Mouse (Mus musculus): ENCODE results near the gene Hsd17b13. TPM values are rescaled to one million over a fixed set of nuclear protein-coding genes. Genes with fewer than 3 reads are reported as not detected.

Hsd17b13 gene
- polyA plus RNA-seq, 1 experiment from 2014 or later, result 76.5 TPM

DNA sequence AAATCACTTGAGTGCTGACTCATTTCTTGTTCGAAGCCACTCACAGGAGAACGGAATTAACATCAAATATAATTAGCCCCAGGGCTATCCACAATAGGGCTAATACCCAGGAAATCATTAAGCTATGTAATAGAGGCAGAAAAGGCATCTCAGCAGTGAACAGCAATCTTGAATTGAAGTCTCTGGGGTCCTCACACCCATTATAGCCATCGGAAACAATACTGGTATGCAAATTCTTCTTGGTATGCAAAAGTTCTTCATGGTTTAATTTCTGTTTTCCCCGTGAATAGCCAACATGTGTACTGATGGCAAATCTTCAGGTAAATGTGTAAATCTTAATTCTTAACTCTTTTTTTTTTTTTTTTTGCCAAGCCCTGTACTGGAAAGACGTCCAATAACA lies 46.7 kb downstream of the Hsd17b13 start:
- Histone ChIP-seq H3K4me1 (replicated peaks; ENCODE audit: control insufficient read depth, insufficient read depth, low read length) (no peaks in the 10 kb centered on the region), H3K27ac (ENCODE audit: low read depth, low read length) (no peak overlapping the region), H3K36me3 (ENCODE audit: control insufficient read depth, insufficient read depth) (no peaks in the 10 kb centered on the region), H3K4me2 (replicated peaks; ENCODE audit: low read depth) (no peak overlapping the region), H3K4me3 (ENCODE audit: low read depth, low read length) (no peak overlapping the region), H3K9ac (ENCODE audit: low read depth, low read length) (no peak overlapping the region), H3K27me3 (replicated peaks; ENCODE audit: control insufficient read depth, insufficient read depth, low read length) (peaks cover 5% of the 10 kb centered on the region; the same call in 1 of the 2 replicates), H3K9me3 (ENCODE audit: control insufficient read depth) (no peaks in the 10 kb centered on the region)
- WGBS, result 83% methylated on average over 5 of the region's 5 CpGs
- TF ChIP-seq CTCF (IDR thresholded peaks at IDR 0.05; ENCODE audit: low read depth), result no peak
- no peak for ATAC-seq

DNA sequence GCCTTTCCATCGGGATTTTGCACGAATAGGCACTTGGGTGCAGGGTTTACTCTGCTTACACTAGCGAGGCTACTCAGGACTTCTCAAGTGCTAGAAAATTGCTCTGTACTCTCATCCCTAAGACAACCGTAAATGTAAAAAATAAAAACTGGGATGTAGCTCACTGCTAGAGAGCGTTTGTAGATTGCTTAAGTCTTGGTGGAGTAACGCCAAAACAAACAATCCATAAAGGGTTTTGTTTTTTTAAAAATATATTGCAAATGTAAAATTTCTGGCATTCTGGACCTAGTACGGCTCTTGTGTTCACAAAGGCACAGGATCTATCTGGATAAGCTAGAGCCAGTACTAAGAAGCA lies 49.0 kb downstream of the Hsd17b13 start:
- Histone ChIP-seq H3K4me2 (replicated peaks; ENCODE audit: low read depth) (peak overlapping the region; percentile 62; the same call in 1 of the 2 replicates), H3K9me3 (ENCODE audit: control insufficient read depth) (no peaks in the 10 kb centered on the region), H3K9ac (ENCODE audit: low read depth, low read length) (no peak overlapping the region), H3K4me3 (ENCODE audit: low read depth, low read length) (no peak overlapping the region; the same call in 1 of the 2 replicates), H3K36me3 (ENCODE audit: control insufficient read depth, insufficient read depth) (no peaks in the 10 kb centered on the region), H3K27me3 (replicated peaks; ENCODE audit: control insufficient read depth, insufficient read depth, low read length) (peaks cover 5% of the 10 kb centered on the region; the same call in 1 of the 2 replicates), H3K27ac (ENCODE audit: low read depth, low read length) (no peak overlapping the region), H3K4me1 (replicated peaks; ENCODE audit: control insufficient read depth, insufficient read depth, low read length) (no peaks in the 10 kb centered on the region)
- 59% methylated on average over 7 of the region's 7 CpGs for WGBS
- ATAC-seq, result no peak
- no peak for TF ChIP-seq CTCF (IDR thresholded peaks at IDR 0.05; ENCODE audit: low read depth)

DNA sequence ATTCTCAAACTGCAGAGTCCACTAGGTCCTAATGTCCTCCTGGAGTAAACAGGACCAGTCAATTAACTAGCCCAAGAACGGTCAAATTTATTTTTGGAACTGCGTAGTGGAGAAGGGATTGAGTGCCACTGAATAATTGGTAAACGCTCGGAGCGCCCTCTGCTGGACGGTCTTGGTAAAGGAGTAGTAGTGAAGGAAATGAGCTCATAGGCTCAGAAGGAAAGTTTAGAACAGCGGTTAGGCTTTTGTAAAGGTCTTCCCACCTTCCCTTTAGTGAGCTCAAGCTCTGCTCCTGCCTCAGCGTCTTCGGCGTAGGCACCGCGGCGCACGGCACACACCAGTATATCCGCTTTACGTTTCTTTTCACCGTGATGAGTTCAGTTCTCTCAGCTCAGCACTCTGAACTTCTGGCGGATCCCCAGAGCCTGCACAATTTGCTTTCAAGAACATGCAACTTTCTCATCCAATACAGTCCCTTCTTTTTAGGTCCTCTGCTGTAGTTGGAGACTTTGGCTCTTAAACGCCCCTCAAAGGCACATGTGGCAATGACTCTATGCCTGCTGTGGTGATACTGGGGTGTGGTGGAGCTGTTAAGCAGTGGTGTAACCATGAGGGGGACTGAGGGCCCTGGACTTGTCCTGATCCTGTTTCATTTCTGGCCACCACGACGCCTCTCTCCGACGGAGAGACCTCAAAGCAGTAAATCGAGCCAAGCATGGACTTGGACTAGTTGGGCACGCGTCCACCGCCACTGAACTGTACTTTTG lies 49.6 kb downstream of the Hsd17b13 start:
- peaks cover 5% of the 10 kb centered on the region; the same call in 1 of the 2 replicates for H3K27me3 ChIP-seq (replicated peaks; ENCODE audit: control insufficient read depth, insufficient read depth, low read length)
- H3K9me3 ChIP-seq (ENCODE audit: control insufficient read depth), result no peaks in the 10 kb centered on the region
- no peak overlapping the region for H3K27ac ChIP-seq (ENCODE audit: low read depth, low read length)
- no peak overlapping the region for H3K9ac ChIP-seq (ENCODE audit: low read depth, low read length)
- peak overlapping the region; percentile 21 for H3K4me3 ChIP-seq (ENCODE audit: low read depth, low read length)
- no peaks in the 10 kb centered on the region for H3K36me3 ChIP-seq (ENCODE audit: control insufficient read depth, insufficient read depth)
- H3K4me1 ChIP-seq (replicated peaks; ENCODE audit: control insufficient read depth, insufficient read depth, low read length), result no peaks in the 10 kb centered on the region
- 24% methylated on average over 27 of the region's 27 CpGs for WGBS
- TF ChIP-seq CTCF (IDR thresholded peaks at IDR 0.05; ENCODE audit: low read depth), result peak; percentile 92
- peak overlapping the region; percentile 62 for H3K4me2 ChIP-seq (replicated peaks; ENCODE audit: low read depth)
- ATAC-seq, result peak; percentile 49; the same call in 1 of the 2 replicates

DNA sequence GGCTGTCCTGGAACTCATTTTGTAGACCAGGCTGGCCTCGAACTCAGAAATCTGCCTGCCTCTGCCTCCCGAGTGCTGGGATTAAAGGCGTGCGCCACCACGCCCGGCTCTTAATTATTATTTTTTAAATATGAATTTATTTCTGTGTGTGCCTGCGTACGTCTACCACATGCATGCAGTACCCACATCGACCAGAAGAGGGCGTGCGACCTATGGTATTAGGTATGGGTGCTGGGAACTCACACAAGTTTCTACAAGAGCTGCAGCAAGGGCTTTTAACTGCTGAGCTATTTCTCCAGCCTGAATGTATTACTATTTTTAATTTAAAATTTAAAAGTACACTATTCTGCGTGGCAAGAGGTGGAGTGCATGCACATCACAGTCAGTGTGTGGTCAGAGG lies 50.8 kb downstream of the Hsd17b13 start:
- Histone ChIP-seq H3K4me2 (replicated peaks; ENCODE audit: low read depth) (no peak overlapping the region), H3K36me3 (ENCODE audit: control insufficient read depth, insufficient read depth) (no peaks in the 10 kb centered on the region), H3K4me1 (replicated peaks; ENCODE audit: control insufficient read depth, insufficient read depth, low read length) (no peaks in the 10 kb centered on the region), H3K27me3 (replicated peaks; ENCODE audit: control insufficient read depth, insufficient read depth, low read length) (peaks cover 5% of the 10 kb centered on the region; the same call in 1 of the 2 replicates), H3K9ac (ENCODE audit: low read depth, low read length) (no peak overlapping the region), H3K9me3 (ENCODE audit: control insufficient read depth) (no peaks in the 10 kb centered on the region), H3K27ac (ENCODE audit: low read depth, low read length) (no peak overlapping the region), H3K4me3 (ENCODE audit: low read depth, low read length) (no peak overlapping the region)
- ATAC-seq, result no peak
- TF ChIP-seq CTCF (IDR thresholded peaks at IDR 0.05; ENCODE audit: low read depth), result peak; percentile 63
- 69% methylated on average over 12 of the region's 12 CpGs for WGBS

DNA sequence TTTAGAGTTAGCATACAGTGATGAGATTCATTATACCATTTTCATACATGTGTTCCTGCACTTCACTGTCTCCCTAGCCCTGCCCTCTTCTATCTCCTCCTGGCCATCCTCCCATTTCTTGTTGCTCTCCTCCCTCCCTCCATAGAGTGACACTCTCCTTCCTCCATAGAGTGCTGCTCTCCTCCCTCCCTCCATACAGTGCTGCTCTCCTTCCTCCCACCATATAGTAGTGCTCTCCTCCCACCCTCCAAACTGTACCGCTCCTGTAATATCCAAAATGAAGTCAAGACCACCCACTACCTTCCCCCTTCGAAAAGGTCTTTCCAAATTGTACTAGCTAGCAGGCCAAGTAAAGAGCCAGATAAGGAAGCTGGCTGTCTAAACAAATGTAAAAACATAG lies 53.5 kb downstream of the Hsd17b13 start:
- Histone ChIP-seq H3K9me3 (ENCODE audit: control insufficient read depth) (no peaks in the 10 kb centered on the region), H3K27me3 (replicated peaks; ENCODE audit: control insufficient read depth, insufficient read depth, low read length) (no peaks in the 10 kb centered on the region), H3K4me3 (ENCODE audit: low read depth, low read length) (no peak overlapping the region), H3K4me2 (replicated peaks; ENCODE audit: low read depth) (no peak overlapping the region), H3K27ac (ENCODE audit: low read depth, low read length) (no peak overlapping the region), H3K9ac (ENCODE audit: low read depth, low read length) (no peak overlapping the region), H3K36me3 (ENCODE audit: control insufficient read depth, insufficient read depth) (no peaks in the 10 kb centered on the region), H3K4me1 (replicated peaks; ENCODE audit: control insufficient read depth, insufficient read depth, low read length) (no peaks in the 10 kb centered on the region)
- TF ChIP-seq CTCF (IDR thresholded peaks at IDR 0.05; ENCODE audit: low read depth), result no peak
- WGBS, result 85% methylated on average over 2 of the region's 2 CpGs
- ATAC-seq, result no peak

DNA sequence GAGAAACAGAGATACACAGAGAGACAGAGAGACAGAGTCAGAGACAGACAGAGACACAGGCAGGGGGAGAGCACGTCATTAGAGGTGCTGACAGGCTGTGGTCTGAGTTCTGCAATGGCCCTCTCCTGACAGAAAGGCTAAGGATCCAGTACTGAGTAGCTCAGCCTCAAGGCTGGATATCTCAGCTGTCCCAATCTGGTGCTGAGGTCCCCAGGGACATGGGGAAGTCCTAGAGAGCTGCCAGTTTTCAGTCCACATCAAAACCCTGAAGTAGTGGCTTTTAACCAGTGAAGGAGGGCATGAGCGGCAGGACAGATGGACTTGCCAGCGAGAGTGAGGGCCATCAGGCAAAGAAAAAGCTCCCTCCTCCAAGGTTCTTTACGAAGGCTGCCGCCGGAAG lies 54.1 kb downstream of the Hsd17b13 start:
- no peak overlapping the region for H3K9ac ChIP-seq (ENCODE audit: low read depth, low read length)
- TF ChIP-seq CTCF (IDR thresholded peaks at IDR 0.05; ENCODE audit: low read depth), result no peak
- no peak for ATAC-seq
- H3K27me3 ChIP-seq (replicated peaks; ENCODE audit: control insufficient read depth, insufficient read depth, low read length), result no peaks in the 10 kb centered on the region
- no peaks in the 10 kb centered on the region for H3K36me3 ChIP-seq (ENCODE audit: control insufficient read depth, insufficient read depth)
- H3K4me1 ChIP-seq (replicated peaks; ENCODE audit: control insufficient read depth, insufficient read depth, low read length), result no peaks in the 10 kb centered on the region
- no peaks in the 10 kb centered on the region for H3K9me3 ChIP-seq (ENCODE audit: control insufficient read depth)
- 82% methylated on average over 6 of the region's 6 CpGs for WGBS
- no peak overlapping the region for H3K27ac ChIP-seq (ENCODE audit: low read depth, low read length)
- no peak overlapping the region for H3K4me3 ChIP-seq (ENCODE audit: low read depth, low read length)
- H3K4me2 ChIP-seq (replicated peaks; ENCODE audit: low read depth), result no peak overlapping the region

Data from intestine, postnatal 0 days (tissue).